Mouse (Mus musculus) cerebellum, adult 11-12 months (tissue): Measurements from ENCODE around the gene A3galt2.

Experiments
- DNase-seq: peaks from one replicate; pipeline ENCODE4 v3.0.0; 2022

The A3galt2 gene

DNA sequence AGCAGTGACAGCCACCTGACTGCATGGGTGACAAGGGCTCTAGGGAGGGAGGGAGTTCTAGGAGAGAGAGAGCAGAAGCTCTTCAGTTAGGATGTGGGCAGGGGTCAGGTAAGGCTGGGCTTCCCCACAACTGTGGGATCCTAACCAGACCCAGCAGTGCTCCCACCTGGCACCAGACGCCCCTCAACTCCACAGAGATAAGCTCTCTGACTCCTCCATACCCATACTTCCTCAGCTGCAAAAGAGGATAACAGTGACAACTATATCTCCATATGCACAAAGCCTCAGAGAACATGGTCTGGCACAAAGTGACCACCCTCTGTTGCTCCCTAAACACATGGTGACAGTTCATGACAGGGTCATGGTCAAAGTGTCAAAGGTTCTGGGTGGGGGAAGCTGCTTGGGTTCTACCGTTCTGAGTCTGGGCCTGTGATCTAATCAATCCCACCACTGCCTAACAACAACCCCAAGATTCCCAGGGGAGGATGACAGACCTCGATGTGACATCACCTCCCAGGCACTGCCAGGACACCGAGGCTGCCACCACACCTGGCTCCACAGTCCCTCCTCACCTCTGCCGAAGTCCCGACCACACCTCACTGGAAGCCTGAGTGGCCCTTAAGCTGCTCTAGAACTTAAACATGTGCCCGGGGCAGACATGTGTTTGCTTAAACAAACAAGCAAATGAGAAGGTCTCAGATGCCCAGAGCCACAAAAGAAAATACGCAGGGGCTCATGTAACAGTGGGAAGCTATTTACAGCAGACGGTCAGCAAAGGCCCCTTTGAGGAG, 46.7 kb downstream of the A3galt2 start:
- peak; percentile 21 for DNase-seq

DNA sequence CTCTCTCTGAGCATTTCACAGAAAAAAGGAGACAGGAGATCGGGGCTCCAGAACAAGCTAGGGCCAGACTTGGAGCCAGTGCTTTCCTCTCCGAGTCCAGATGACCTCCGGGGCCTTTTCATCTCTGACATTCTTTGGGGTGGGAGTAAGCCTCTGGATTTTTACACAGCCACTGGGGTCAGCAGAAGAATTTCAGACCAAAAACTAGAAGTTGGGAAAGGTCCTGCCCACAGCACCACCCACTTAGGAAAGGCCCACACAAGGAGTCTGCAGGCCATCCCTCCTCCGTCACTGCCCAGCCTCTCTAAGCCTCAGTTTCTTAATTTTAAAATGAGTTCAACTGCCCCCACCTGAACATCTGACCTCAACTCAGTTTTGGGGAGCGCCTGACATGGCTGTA, 48.4 kb downstream of the A3galt2 start:
- DNase-seq, result no peak

DNA sequence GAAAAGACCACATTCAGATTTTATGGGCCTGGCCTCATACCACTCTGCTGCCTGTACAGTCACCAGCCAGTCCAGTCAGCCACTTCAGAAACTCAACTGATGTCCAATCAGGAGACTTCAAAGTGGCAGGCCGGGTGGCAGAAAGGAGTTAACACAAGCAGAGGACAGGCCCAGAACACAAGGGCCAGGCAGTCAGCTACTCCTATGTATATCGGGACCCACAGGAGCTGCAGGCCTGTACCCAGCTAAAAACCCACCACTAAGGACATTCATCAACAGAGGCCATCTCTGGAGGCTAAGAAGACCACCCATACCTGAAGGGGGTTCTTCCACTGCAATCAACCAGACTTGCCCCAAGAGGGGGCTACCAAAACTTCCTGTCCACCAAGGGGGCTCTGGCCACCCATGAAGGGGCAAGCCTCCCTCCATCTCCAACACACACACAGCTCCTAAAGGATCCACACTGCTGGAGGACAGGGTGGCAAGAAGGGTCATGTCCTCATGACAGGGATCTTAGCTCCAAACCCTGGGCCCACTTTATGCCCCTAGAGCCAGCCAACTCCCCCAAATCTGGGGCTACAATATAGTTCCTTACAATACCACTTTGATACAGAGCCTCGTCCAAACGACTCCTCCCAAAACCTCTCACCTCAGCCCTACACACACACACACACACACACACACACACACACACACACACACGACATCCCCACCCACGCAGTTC, 49.4 kb downstream of the A3galt2 start:
- DNase-seq, result no peak

DNA sequence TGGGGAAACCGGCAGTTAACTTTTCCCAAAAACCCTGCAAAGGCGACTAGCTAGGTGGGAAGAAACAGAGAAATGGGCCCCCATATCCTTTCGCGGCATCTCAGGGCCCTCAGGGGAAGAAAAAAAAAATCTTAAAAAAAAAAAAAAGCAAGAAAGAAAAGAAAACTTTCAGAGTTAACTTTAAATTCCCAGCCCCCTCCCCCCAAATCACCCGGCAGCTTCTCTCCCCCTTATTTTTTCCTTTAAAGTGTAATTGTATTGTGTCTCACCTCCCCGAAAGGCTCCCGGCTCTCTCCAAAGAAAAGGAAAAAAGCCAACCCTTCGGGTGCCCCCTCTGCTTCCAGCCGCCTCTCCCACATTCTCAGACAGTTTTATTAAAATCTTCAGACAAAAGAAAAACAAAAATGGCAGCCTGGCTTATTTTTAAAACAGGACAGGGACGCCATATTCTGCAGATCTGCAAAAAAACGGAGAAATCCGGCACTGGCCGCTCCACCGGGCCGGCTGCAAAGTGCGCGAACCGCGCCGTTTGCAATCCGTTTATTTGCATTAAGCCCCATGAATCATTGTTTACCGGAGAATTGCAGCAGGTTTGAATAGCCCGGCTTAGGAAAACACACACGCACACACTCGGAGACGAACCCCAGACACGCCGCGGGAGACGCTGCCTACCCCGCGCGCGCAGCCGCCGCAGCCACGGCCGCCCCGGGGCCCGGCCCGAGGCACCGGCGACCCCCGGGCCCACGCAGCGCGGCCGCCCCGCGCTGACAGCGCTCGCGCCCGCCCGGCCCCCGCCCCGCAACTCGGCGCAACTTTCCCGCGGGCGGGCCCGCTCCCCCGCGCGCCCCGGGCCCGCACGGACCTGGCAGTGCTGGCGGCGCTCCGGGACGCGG, 50.2 kb downstream of the A3galt2 start:
- no peak for DNase-seq

DNA sequence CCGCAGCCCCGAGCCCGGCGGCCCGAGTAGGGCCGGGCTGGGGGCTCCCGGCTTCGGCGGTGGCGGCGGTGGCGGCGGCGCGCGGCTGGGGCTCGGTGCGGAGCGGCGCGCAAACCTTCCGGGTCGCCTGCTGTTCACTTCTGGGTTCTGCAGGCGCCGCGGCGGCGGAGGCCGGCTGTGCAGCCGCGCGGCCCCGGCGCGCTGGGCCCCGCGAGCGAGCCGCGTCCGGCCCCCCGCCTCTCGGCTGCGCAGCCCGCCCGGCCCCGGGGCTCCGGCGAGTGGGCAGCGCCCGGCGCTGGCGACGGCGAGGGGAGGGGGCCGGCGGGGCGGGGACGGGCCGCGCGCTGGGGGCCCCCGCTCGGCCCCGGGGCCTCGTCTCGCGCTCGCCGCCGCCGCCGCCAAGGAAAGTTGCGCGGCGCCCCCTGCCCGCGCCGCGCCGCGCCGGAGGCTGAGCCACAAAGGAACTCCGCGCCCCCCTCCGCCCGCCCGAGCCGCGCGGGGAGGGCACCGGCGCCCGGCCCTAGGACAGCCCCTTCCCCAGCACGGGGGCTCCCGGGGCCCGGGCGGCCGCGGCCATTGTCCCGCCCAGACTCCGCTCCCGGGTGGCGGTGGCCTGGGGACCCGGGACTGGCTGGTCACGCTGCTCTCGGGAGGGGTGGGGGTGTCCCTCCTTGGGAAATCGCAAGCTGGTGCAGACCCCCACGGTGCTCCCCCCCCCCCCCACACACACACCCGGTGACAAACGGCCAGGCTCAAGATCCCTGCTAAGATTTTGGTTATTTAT, 51.1 kb downstream of the A3galt2 start, which contains the start of gene Zfp362:
Zfp362 (minus strand) TSS at position 3 of the 784 bp plus-strand sequence.
- DNase-seq, result no peak

DNA sequence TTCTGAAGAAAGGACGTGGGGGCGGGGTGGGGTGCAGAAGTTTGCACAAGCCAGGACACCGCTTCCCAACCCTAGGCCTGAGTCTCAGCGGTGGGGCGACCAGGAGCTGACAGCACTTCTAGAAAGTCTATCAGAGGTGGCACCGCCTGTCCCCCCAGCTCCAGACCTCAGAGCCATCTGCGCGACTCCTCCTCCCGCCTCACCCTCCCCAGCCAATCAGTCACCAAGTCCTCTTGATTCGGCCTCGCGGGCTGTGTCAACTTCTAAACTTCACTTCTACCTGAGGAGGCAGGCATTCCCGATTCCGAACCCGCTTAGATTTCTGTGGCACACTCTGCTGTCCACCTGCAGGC, 51.6 kb downstream of the A3galt2 start:
- peak; percentile 66 for DNase-seq

DNA sequence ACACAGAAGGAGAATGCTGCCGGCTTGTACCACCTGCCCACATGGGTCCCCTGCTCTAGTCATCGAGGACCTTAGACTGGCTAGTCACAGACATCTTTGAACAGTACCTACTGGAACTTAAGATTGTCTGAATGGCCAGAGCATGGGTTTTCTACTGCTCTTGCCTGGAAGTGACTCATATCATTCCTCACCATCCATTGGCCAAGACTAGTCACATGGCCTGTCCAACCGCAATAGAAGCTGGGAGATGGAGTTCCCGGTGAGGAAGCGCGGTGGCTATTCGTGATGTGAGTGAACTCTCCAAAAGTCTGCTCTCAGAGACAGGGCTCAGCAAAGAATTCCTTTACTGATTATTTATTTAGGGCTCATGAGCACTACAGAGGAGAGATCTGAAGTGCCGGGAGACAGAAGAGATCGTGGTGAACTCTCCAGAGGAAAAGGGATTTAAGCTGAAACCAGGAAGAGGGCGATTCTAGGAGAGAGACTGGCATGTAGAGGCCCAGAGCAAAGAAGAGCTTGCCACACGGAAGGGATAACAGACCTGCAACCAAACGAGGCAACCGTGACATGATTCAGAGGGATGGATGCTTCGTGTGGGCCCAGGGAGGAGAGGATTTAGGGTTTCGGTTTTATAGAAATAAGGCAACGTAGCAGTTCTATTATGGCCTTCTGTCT, 56.4 kb downstream of the A3galt2 start:
- peak; percentile 78 for DNase-seq

DNA sequence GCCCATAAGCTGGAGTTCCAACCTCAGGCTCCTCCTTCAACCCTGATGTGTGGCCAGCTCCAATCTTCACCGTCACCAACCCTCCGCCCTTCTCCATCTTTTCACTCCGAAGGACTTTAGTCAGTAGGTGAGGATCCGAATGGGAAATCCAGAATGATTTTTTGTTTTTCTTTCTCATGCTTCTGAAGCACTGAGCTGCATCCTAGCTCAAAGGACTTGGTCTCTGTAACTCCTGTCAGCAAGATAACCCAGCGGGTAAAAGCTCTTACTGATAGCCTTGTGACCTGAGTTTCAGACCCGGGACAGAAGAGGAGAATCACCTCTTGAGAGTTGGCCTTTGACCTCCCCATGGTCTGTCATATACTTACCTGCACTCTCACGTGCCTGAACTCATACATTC, 61.8 kb downstream of the A3galt2 start:
- no peak for DNase-seq
